Mouse (Mus musculus) right cerebral cortex, postnatal 10 days (tissue): ENCODE results near the gene 5730596B20Rik.
A peak's percentile ranks its signal among the peaks of the same experiment; 100 is the strongest.

Source experiments
- DNase-seq, 2 experiments: peaks; one replicate each; pipeline ENCODE4 v3.0.0; 2021; ENCODE audit warnings: low spot score in 2 of 2

Gene 5730596B20Rik

GRCm38 (mm10) chr6:52177061-52177735, at the start of gene 5730596B20Rik:
Gene 5730596B20Rik (plus strand): TSS chr6:52177498.
- DNase-seq: no peak

GRCm38 (mm10) chr6:52137841-52138535, 39.3 kb upstream of the 5730596B20Rik start:
- DNase-seq: peak in 1 of 2 experiments; percentile 34

GRCm38 (mm10) chr6:52138576-52138975, 38.7 kb upstream of the 5730596B20Rik start:
- no peak for DNase-seq

GRCm38 (mm10) chr6:52139115-52139514, 38.2 kb upstream of the 5730596B20Rik start:
- no peak for DNase-seq

- DNase-seq: peak in 1 of 2 experiments; percentile 15
Observed at GRCm38 (mm10) chr6:52150401-52150966, 26.8 kb upstream of the 5730596B20Rik start.

GRCm38 (mm10) chr6:52151571-52151970, 25.7 kb upstream of the 5730596B20Rik start:
- DNase-seq: peak in 1 of 2 experiments; percentile 12

GRCm38 (mm10) chr6:52152226-52153193, 24.8 kb upstream of the 5730596B20Rik start:
- no peak for DNase-seq

- DNase-seq: no peak
Observed at GRCm38 (mm10) chr6:52153270-52153669, 24.0 kb upstream of the 5730596B20Rik start.

- DNase-seq: no peak
Observed at GRCm38 (mm10) chr6:52154044-52154443, 23.3 kb upstream of the 5730596B20Rik start.

GRCm38 (mm10) chr6:52155471-52155870, 21.8 kb upstream of the 5730596B20Rik start:
- DNase-seq: no peak

GRCm38 (mm10) chr6:52156551-52157200, 20.6 kb upstream of the 5730596B20Rik start:
- no peak for DNase-seq

GRCm38 (mm10) chr6:52157466-52158275, 19.6 kb upstream of the 5730596B20Rik start:
- peak in 1 of 2 experiments; percentile 13 for DNase-seq

- DNase-seq: peak in 1 of 2 experiments; percentile 24
Observed at GRCm38 (mm10) chr6:52158276-52159051, 18.8 kb upstream of the 5730596B20Rik start, which contains the start of gene Hoxa1. Gene Hoxa1 (minus strand): TSS chr6:52158317.

- DNase-seq: peak in 1 of 2 experiments; percentile 21
Observed at GRCm38 (mm10) chr6:52159164-52159761, 18.0 kb upstream of the 5730596B20Rik start.

- peak in 1 of 2 experiments; percentile 15 for DNase-seq
Observed at GRCm38 (mm10) chr6:52159979-52160378, 17.3 kb upstream of the 5730596B20Rik start.

GRCm38 (mm10) chr6:52160511-52161335, 16.6 kb upstream of the 5730596B20Rik start:
- peak in 1 of 2 experiments; percentile 19 for DNase-seq

GRCm38 (mm10) chr6:52161336-52162092, 15.8 kb upstream of the 5730596B20Rik start:
- peak in 1 of 2 experiments; percentile 15 for DNase-seq
